Mouse (Mus musculus) v-Abl transformed pro-B cells (cell line): Measurements from ENCODE around the gene Wwtr1.

Source experiments
- in situ Hi-C, 2 experiments: fragments of 400-800 bp; cut with MboI; formaldehyde crosslinking; loops; one replicate each; pipeline ENCODE4 v1.15.1; 2025; ENCODE audit not compliant: unreplicated experiment in 2 of 2

Wwtr1 gene

DNA sequence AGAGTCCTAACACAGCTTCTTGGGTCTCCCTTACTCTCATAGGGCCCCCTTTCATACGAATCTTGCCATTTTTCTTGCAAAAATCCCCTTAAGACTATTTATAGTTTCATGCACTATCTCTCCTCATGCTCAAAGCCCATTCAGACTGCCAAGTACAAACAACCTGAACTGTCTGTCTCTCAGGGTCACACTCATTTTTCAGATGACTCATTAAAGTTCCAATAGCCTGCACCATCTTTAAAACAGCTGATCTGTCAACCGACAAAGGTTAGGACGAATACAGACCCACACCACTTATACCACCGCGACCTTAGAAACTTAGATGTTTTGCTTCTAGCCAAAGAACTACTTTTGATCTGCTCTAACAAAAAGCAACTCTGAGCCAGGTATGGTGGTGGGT is 12.1 kb downstream of the Wwtr1 start:
- in situ Hi-C loops: no loop called here

DNA sequence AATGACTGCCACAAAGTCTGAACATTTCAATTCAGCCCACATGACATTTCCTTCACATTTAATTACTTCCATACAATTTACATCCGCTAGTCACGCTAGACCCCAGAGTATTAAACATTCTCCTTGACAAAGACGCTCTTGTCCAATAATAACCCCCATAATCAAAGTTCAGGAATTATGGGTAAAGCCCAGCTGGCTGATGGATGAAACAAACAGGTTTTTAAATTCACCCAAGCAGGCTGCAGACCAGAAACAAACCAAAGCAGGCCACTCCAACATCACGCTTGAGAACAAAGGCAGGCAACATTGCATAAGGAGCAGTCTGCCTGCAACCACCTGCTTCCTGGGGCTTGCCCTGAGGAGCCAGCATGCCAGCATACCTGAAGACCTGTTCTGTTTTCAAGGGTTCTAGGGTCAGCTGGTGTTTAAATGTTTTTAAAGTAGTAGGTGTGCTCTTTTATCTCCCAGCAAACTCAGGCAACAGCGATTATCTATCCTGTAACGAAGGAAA is 12.7 kb downstream of the Wwtr1 start:
- in situ Hi-C loops: no loop called here

DNA sequence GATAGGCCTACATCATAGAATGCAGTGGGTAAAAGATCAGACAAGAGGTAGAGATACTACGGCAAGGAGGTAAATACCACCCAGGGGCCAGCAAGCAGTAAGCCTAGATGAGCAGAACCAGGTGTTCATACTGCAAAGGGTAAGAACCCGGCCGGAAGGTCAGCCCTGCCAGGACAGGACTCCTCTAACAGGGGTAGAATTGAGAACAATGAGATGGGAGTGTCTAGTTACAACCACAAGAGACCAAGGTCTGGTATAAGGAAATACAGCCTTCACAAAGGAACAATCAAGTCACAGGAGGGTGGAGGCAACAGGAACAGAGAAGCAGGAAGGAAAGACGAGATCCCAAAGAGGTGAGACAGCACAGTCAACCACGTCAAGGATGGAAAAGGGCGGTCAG is 16.9 kb downstream of the Wwtr1 start:
- in situ Hi-C loops: no loop called here

DNA sequence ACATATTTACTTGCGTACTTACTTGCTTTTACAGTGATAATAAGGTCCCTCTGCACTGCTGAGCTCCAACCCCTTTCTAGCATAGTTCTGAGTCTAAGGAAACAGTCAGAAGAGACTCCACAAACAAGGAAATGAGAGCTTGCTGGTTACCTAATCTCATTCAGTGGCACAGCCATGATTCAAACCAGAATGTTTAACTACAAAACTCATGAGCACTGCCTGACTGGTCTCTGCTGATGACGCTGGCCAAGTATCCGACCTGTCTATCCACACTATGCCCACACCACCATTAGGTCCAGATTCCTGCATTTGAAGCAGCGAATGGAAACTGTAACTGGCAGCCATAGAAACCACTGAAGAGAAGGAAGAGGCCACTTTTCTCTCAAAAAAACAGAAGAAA is 18.3 kb downstream of the Wwtr1 start:
- in situ Hi-C loops: no loop called here

DNA sequence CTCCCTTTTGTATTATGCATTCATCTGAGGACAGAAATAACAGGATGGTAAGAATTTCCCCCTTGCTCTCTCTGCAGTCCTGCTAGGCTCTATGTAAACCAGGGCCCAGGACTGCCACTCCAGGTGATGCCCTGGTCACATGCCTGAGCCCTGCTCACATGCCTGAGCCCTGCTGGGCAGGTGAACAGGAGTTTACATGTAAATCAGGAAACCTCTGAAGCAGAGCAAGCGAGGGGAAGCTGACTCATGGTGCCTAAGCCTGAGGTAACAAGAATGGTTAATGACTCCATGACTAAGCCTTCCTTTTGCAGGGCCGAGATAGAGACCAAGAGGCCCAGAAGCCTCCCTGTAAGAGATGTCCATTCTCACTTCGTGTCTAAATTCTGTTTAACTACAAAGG is 20.1 kb downstream of the Wwtr1 start:
- in situ Hi-C loops: no loop called here

DNA sequence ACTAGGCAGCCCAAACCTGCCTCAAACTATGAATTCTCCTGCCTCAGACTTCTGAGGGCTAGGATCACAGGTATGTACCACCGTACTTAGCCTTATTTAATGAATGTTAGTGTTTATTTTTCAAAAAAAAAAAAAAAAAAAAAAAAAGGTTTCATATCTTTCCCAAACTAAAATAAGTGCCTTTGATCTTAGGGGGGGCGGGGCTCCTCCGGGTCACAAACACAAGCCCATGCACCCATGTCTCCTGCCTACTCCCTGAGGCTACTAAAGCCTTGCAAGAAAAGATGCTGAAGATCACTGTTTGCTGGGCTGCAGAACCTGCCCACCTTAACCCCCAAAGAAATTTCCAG is 20.8 kb downstream of the Wwtr1 start:
- in situ Hi-C loops: no loop called here

DNA sequence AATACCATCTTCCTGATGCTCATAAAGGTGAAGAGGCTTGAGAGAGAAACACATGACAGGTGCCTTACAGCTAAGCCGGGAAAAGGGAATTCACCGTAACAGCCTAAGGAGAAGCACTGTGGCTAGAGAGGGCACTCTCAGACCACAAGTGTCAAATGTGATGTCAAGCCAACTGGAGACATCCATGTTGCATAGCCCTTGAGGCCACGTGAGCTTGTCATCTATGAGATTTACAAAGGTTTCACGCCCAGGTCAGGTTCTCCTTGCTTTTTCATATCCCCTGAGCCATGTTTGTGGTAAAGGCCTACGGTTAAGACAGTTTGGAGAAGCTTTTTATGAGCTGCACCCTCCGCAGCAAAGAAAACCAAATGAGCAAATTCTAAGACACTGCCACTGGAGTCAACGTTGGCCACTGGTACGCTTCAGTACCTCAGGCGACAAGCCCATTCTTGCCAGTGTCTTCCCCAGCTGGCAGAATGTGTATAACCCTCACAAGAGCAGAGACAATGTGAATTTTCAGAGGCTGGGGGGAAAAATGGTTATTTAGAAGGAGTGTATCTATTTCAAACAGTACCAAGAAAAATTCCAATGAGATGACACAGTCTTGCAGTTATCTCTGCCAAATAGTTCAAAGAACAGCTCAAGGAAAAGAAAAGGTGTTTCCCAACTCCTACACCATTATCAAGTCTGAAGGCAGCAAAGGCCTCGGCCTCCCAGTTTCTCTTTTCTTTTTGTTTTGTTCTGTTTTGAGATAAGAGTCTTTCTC is 21.4 kb downstream of the Wwtr1 start:
- in situ Hi-C loops: no loop called here

DNA sequence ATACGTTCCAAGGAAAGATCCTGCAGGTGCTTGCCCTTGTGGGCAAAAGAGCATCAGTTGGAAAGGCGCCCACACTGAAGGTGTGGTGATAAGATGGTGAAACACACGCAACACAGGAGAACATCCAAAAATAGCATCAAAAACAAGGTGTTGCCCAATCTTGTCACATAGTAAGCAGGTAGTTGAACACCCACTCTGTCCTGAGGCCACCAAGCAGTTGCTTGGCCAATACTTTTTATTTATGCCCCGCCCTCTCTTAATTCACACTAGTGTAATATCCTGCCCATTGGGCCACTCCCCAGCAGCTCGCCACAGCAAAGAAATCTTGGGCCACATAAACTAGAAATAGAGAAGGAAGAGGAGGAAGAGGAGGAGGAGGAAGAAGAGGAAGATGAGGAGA is 22.6 kb downstream of the Wwtr1 start:
- in situ Hi-C loops: no loop called here

DNA sequence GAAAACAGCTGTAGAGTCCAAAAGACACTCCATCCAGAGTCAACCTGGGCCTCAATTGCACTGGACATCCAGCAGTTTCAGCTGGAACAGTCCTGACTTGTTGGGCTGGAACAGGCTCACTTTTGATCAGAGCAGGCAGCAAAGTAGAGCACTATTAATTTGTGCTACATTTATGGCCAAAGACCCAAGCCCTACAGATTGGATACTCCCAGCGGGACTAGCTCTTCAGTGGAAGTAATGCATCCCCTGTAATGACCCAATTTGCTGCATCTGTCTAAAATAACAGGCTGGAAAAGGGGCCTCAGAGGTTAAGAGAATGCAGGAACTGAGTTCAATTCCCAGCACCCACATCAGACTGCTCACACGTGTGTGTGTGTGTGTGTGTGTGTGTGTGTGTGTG is 24.5 kb downstream of the Wwtr1 start:
- in situ Hi-C loops: no loop called here

DNA sequence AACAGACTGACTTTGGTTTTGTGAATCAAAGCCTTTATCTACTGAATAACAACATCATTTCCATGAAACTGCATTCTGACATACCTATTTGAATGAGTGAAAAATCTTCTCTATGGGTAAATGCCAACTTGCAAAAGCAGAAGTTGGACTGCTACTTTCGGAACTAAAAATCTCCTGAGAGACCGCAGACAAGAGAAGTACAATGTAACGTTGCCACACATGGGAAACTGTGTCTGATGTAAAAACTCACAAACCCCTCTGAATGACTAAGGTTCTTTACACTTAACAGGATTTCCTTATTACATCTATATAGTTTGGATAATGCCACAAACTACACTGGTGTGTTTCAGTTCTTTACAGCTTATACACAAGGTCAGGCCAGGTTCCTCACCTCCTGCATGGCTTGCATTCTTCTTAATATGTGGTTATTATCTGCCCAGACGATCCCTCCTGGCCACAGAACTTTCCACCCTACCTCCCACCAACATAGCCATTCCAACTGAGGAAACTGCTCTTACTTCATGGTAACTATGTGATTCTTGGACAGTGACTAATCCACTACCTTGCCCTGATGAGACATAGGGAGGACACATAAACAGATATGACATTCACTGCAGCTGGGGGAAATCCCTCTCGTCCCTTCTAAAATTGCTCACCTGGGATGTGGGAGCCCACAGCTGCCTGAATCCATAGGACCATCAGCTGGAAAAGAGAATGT is 25.1 kb downstream of the Wwtr1 start:
- in situ Hi-C loops: no loop called here

DNA sequence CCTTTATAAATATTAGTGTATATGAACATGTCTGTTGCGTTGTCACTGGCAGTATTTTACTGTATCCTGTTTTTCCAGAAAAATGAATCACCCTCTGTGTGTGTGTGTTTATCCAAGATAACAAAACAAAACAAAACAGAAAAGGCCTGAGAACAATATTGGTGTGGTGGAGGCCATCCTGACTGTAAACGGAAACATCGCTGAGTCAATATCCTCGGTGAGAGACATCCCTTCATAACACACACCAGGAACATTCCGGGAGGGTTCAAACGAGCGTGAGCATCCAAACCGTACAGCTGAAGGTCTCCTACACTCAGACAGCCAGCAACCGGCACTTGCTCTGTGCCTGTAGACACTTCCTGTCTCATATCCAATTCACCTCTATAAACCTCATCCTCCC is 31.6 kb downstream of the Wwtr1 start:
- in situ Hi-C loops: no loop called here

DNA sequence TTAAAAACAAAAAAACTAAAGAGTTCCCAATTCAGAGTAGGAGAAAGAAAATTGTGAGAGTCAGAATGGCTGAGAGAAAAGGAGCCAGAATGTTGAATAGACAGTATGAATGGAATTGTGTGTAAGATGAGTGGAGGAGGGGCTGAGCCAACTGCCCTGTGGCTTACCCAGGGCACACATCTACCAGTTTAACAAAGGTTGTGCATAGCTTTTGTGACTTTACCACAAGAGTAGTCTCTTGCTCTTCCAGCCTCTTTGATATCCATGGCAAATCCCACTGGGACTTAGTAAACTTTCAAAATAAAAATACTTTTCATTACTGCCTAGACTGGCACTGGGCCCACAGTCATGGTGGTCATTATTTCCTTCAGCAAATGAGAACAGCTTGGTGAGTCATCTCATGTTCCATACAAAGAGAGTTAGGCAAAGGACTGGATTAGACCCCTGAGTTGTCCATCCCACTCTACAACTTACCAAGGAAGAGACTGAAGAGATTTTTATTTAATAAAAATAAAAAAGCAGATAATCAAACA is 32.8 kb downstream of the Wwtr1 start:
- in situ Hi-C loops: no loop called here

DNA sequence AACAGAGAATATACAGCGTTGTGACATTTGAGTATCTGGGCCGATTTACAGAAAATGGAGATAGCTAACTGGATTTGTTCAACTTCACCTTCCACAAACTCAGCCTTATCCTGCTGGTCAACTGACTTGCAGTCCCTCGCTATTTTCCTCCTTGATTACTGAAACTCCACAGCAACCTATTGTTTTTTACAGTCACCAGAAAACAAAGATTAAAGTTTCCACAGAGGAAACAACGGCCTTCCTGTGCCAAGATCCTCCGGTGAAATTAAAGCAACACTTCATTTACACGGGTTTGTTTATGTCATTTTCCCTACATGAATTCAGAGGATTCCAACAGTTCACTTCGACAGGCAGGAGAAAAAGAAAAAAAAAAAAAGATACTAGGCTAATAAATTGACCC is 34.5 kb downstream of the Wwtr1 start:
- in situ Hi-C loops: no loop called here

DNA sequence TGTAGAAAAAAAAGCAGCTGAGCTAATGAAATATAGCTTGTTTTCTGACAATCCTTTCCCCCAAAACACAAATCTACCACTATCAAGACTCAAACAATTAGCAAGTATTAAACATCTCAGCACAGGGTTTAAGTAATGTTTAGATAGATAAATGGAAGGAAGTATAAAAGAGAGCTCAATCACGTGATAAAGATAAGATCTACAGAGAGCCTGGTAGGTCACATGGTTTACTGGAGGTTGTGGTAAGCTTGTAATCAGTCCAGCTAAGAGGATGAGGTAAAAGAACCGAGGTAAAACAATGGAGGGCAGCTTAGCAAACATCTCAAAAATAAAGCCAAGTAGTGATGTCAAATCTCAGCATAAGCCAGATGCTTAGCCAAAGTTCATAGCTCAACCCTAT is 35.2 kb downstream of the Wwtr1 start:
- in situ Hi-C loops: no loop called here

DNA sequence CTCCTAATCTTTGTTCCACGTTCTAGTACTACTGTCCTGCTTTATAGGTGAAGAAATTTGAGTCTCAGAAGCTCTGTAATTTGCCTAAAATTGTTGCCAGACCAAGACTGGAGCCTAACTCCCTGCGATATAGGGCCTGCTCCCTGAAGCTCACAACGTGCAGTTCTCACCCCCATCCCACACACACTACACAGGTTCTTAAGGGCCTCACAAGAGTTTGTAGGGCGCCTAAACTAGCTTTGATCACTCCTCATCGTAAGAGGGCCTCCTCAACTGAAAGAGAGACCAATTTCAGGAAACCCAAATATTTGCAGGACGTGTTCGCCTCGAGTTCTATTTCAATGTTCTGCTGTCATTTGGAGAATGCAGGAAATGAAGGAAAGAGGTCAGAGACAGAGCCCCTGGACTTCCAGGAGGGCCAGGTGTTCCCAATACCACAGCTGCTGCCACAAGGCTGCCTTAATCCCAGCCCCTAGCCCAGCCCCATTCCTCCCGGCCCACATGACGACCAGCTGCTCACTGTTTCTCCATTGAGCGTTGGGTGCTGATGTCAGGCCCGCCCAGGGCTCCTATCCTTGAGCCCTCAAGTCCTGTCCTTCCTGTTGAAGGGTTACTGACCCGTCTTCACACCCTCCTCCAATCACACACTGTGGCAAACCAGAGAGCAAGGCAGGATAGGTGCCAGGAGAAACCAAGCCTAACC is 40.1 kb downstream of the Wwtr1 start:
- in situ Hi-C loops: no loop called here

DNA sequence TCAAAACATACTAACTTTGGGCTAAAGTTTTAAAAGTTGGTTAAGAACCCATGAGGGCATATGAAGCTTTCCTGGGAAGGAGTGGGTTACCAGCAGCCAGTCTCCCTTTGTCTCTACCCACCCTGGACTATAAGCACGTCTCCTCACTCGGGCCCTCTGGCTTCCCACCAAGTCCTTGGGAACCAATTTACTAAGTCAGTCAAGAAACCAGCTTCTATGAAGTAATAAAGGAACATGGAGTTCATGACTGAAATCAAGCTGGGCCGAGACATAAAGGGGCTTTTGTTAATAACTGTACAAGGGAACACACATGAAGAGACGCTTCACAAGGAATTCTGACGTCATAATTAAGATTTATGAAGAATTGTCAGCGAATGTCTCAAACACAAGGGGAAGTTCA is 41.3 kb downstream of the Wwtr1 start:
- in situ Hi-C loops: no loop called here

DNA sequence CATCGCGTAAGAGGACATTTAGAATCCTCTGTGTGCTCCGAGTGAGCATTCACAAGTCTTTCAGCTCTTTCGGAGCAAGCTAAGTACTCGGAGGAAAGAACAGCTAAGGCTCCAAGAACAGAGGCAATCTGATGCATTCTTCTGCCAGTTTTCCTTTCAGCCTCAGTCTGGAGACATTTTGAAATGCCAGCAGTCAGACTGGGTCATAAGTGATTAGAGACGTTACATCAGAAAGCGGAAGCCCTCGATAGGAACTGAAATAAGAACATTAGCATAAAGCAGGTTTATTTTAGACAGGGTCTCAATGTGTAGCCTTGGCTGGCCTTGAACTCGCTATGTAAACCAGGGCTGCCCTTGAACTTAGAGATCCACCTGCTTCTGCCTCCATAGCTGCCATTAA is 41.8 kb downstream of the Wwtr1 start:
- in situ Hi-C loops: no loop called here

DNA sequence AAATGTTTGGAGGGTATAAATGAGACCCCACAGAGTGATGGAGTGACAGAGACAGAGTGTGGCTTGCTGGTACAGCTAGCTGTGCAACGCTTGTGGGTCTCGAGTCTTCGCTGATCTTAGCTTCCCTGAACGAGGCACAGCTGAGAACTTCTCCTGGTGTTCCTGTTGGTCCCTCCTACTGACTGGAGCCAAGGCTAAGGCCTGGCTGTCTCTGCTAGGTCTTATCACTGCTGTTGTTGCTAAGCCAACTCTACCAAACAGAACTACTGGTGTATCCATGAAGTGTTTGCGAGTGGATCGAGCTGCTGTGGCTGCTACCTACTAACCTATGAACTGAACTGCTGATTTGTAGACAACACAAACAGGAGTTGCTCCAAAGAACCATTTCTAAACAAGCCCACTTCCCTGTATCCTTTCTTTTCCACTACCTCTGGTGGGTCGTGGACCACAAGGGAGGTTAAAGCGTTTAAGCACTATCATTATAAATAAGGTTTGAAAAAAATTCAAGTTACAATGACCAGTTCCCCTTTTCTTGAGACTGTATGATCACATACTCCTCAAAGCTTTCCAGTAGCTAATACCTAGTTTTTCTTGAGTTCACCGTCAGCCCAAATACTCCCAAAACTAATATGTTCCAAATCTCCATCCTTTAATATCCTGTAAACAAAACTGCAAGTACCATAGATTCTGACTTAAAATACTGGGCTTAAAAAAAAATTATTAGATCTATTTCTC is 42.6 kb downstream of the Wwtr1 start:
- in situ Hi-C loops: no loop called here

DNA sequence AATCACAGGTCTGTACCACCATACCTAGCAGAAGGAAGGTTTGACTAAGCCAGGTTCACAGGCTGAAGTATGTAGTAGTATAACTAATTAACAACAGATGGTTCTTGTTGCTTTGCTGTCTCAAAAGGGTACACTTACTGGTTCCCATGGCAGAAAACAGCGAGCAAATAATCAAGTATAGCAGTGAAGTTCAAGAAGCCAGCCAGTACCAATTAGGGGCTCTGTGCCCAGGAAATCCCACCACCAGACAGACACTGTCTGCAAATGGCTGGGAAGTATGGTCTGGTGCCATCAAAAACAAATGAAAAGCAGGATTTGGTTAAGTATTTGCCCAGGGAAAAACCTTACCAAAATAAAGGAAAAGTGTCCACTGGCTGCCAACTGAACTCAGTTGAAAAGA is 44.9 kb downstream of the Wwtr1 start:
- in situ Hi-C loops: no loop called here

DNA sequence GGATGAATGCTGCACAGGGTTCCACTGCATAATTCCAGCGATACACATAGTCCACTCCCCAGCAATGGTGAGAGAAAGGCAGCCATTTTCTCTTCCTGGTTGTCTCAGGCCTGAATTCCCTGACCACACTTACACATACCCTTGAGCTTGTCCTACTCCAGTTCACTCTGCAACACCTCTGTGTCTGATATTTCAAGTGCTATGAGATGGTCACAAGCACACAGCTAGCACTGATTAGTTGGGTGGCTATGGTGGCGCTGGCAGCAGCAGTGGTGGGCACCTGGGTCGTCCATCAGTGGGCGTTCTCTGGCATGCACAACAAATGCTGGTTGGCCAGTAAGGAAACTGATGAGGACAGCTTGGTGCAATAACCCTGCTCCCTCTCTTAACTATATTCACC is 45.5 kb downstream of the Wwtr1 start:
- in situ Hi-C loops: no loop called here

DNA sequence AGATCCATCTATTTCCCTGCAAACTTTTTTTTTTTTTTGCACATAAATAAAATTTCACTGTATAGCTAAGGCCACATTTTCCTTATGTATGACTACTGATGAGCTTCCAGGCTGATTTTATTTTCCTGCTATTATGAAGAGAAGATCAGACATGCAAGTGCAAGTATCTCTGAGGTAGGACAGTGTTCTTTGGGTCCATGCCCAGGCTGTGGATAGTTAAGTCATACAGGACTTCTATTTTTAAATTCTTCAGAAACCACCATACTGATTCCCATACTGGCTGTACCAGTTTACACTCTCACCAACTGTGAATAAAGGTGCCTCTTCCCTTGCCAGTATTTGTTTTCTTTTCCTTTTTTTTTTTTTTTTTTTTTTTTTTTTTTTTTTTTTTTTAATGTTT is 48.6 kb downstream of the Wwtr1 start:
- in situ Hi-C loops: no loop called here
